Mouse (Mus musculus): ENCODE results near the gene Cd33. TPM values are rescaled to one million over a fixed set of nuclear protein-coding genes. Genes with fewer than 3 reads are reported as not detected.

Gene Cd33
- polyA plus RNA-seq, 1 experiment from 2014 or later: 0.91 TPM

Other genes with a start within 250 kb of the Cd33 start
- gene Zfp715, start 231.1 kb downstream of the Cd33 start, polyA plus RNA-seq (2015; fragmentation: Nextera tagmentation; extraction: Ambion mirVana): 17.9 and 18.3 TPM in 2 replicates
- 0.08 and 0.21 TPM in 2 replicates for gene Siglecf, start 193.1 kb downstream of the Cd33 start, polyA plus RNA-seq (2015; fragmentation: Nextera tagmentation; extraction: Ambion mirVana)
- gene Siglecg, start 136.2 kb downstream of the Cd33 start, polyA plus RNA-seq (2015; fragmentation: Nextera tagmentation; extraction: Ambion mirVana): not detected in 2 replicates
- not detected in 2 replicates for gene Lim2, start 116.8 kb downstream of the Cd33 start, polyA plus RNA-seq (2015; fragmentation: Nextera tagmentation; extraction: Ambion mirVana)
- gene Nkg7, start 107.4 kb downstream of the Cd33 start, polyA plus RNA-seq (2015; fragmentation: Nextera tagmentation; extraction: Ambion mirVana): 0.26 TPM in 1 of 2 replicates, not detected in the other
- not detected in 2 replicates for gene Cldnd2, start 103.6 kb downstream of the Cd33 start, polyA plus RNA-seq (2015; fragmentation: Nextera tagmentation; extraction: Ambion mirVana)
- gene Etfb, start 100.3 kb downstream of the Cd33 start, polyA plus RNA-seq (2015; fragmentation: Nextera tagmentation; extraction: Ambion mirVana): 149 and 154 TPM in 2 replicates
- 0.39 TPM in 2 replicates for gene Gm45233, start 100.3 kb downstream of the Cd33 start, polyA plus RNA-seq (2015; fragmentation: Nextera tagmentation; extraction: Ambion mirVana)
- gene Vsig10l, start 81.3 kb downstream of the Cd33 start, polyA plus RNA-seq (2015; fragmentation: Nextera tagmentation; extraction: Ambion mirVana): 9.6 and 10.8 TPM in 2 replicates
- 7.3 and 7.8 TPM in 2 replicates for gene Iglon5, start 54.4 kb downstream of the Cd33 start, polyA plus RNA-seq (2015; fragmentation: Nextera tagmentation; extraction: Ambion mirVana)
- gene 4931406B18Rik, start 38.5 kb downstream of the Cd33 start, polyA plus RNA-seq (2015; fragmentation: Nextera tagmentation; extraction: Ambion mirVana): not detected in 2 replicates
- 8.5 and 10.0 TPM in 2 replicates for gene Zfp658, start 17.8 kb upstream of the Cd33 start, polyA plus RNA-seq (2015; fragmentation: Nextera tagmentation; extraction: Ambion mirVana)
- gene Zfp719, start 35.2 kb upstream of the Cd33 start, polyA plus RNA-seq (2015; fragmentation: Nextera tagmentation; extraction: Ambion mirVana): 15.1 and 15.5 TPM in 2 replicates
- 0.43 and 0.56 TPM in 2 replicates for gene Zfp819, start 62.7 kb upstream of the Cd33 start, polyA plus RNA-seq (2015; fragmentation: Nextera tagmentation; extraction: Ambion mirVana)
- gene Ceacam18, start 90.3 kb upstream of the Cd33 start, polyA plus RNA-seq (2015; fragmentation: Nextera tagmentation; extraction: Ambion mirVana): not detected in 2 replicates
- gene Siglece, start 115.7 kb upstream of the Cd33 start, polyA plus RNA-seq (2015; fragmentation: Nextera tagmentation; extraction: Ambion mirVana): 0.28 and 0.49 TPM in 2 replicates
- 20.4 and 21.8 TPM in 2 replicates for gene Ctu1, start 127.6 kb upstream of the Cd33 start, polyA plus RNA-seq (2015; fragmentation: Nextera tagmentation; extraction: Ambion mirVana)
- gene Klk14, start 146.0 kb upstream of the Cd33 start, polyA plus RNA-seq (2015; fragmentation: Nextera tagmentation; extraction: Ambion mirVana): not detected in 2 replicates
- gene Klk13, start 168.1 kb upstream of the Cd33 start, polyA plus RNA-seq (2015; fragmentation: Nextera tagmentation; extraction: Ambion mirVana): 0.09 and 0.10 TPM in 2 replicates
- not detected in 2 replicates for gene Klk12, start 224.5 kb upstream of the Cd33 start, polyA plus RNA-seq (2015; fragmentation: Nextera tagmentation; extraction: Ambion mirVana)
- gene Klk11, start 230.2 kb upstream of the Cd33 start, polyA plus RNA-seq (2015; fragmentation: Nextera tagmentation; extraction: Ambion mirVana): not detected in 2 replicates
- gene Klk10, start 236.6 kb upstream of the Cd33 start, polyA plus RNA-seq (2015; fragmentation: Nextera tagmentation; extraction: Ambion mirVana): 0.18 TPM in 1 of 2 replicates, not detected in the other
- gene Klk9, start 247.5 kb upstream of the Cd33 start, polyA plus RNA-seq (2015; fragmentation: Nextera tagmentation; extraction: Ambion mirVana): 0.18 TPM in 1 of 2 replicates, not detected in the other